Mouse (Mus musculus) lung, postnatal 0 days (tissue): ENCODE measurements around the gene Vav1. TPM values are rescaled to one million over a fixed set of nuclear protein-coding genes. Genes with fewer than 3 reads are reported as not detected.
A peak's percentile ranks its signal among the peaks of the same experiment; 100 is the strongest.
"Not testable (repeated sequence)": the region's sequence is repeated elsewhere in the genome, so short reads cannot be mapped to it uniquely, and the experiment has no call there.

Experiments
- ATAC-seq: fragments of 200-750 bp; cut with Nextera tagmentation; 2 replicates; pipeline ENCODE4 v1.8.0; 2017; ENCODE audit warnings: moderate library complexity
- DNase-seq: peaks from one replicate; pipeline ENCODE4 v3.0.0-alpha.2; 2016; ENCODE audit warnings: low spot score
- H3K27ac ChIP-seq: fragments of 300-500 bp; sonication (generic); 2 replicates; pipeline ENCODE4 v1.5.1; 2014; ENCODE audit warnings: antibody characterized with exemption, mild to moderate bottlenecking, low read length, mixed read lengths
- H3K27me3 ChIP-seq: fragments of 300-500 bp; sonication (generic); replicated peaks from 2 replicates; pipeline ENCODE4 v1.6.1; 2014; ENCODE audit warnings: low read length, mixed read lengths; ENCODE audit not compliant: insufficient read depth
- H3K36me3 ChIP-seq: fragments of 300-500 bp; sonication (generic); 2 replicates; pipeline ENCODE4 v1.6.1; 2014; ENCODE audit warnings: low read length, mixed read lengths; ENCODE audit not compliant: insufficient read depth
- H3K4me1 ChIP-seq: fragments of 300-500 bp; sonication (generic); 2 replicates; pipeline ENCODE4 v1.6.1; 2014; ENCODE audit warnings: antibody characterized with exemption, low read depth, low read length, mixed read lengths; ENCODE audit not compliant: insufficient read depth
- H3K4me2 ChIP-seq: fragments of 300-500 bp; sonication (generic); replicated peaks from 2 replicates; pipeline ENCODE4 v1.6.1; 2014; ENCODE audit warnings: low read depth, mild to moderate bottlenecking, low read length, moderate library complexity, mixed read lengths
- H3K4me3 ChIP-seq: fragments of 300-500 bp; sonication (generic); 2 replicates; pipeline ENCODE4 v1.5.1; 2014; ENCODE audit warnings: low read depth, low read length
- H3K9ac ChIP-seq: fragments of 300-500 bp; sonication (generic); replicated peaks from 2 replicates; pipeline ENCODE4 v1.6.1; 2014; ENCODE audit warnings: low read depth, mild to moderate bottlenecking
- H3K9me3 ChIP-seq: fragments of 300-500 bp; sonication (generic); 2 replicates; pipeline ENCODE4 v1.6.1; 2016; ENCODE audit warnings: low read length, mixed read lengths
- CTCF ChIP-seq: IDR thresholded peaks from 2 replicates; pipeline ENCODE4 v1.5.1; 2016; ENCODE audit warnings: antibody characterized with exemption, mild to moderate bottlenecking
- EP300 ChIP-seq: IDR thresholded peaks from 2 replicates; pipeline ENCODE4 v1.6.1; 2016; ENCODE audit warnings: antibody characterized with exemption, mild to moderate bottlenecking, control low read depth
- WGBS: fragments of 180-500 bp; shearing (Covaris S2); extraction: QIAGEN DNeasy Blood & Tissue Kit; methylation state at CpG from one replicate; pipeline ENCODE4 v1.1.7; 2014; 5-methylcytosine and 5-hydroxymethylcytosine counted together
- polyA plus RNA-seq: library from polyadenylated mRNA; unstranded; fragments of >200 nt; fragmentation: Nextera tagmentation; extraction: Ambion mirVana; gene quantifications from 2 replicates; pipeline ENCODE4 v1.2.1, GENCODE M21; 2015

Vav1 gene
- polyA plus RNA-seq, 1 experiment from 2014 or later, result 4.8 TPM

DNA sequence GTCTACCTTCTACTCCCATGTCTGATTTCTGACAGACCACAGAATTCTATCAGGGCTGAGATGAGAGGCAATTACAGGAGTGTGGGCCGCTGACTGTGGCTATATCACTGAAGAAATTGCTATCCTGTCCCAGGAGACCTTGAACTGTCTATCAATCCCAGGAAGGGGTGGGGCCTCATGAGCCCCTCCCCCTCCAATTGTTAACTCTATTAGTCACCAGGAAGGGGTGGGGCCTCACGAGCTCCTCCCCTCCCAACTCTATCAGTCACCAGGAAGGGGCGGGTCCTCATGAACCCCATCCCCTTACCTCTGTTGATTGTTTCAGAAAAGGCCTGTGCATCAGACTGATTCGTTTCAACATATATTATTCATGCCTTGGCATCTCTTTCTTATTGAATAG lies 53.3 kb downstream of the Vav1 start:
- no peaks in the 10 kb centered on the region for H3K4me1 ChIP-seq
- no peak overlapping the region for H3K27ac ChIP-seq
- ATAC-seq (no peak), DNase-seq (no peak)
- TF ChIP-seq EP300 (no peak), CTCF (no peak)
- H3K4me2 ChIP-seq, result no peak overlapping the region
- 82% methylated on average over 4 of the region's 4 CpGs for WGBS
- no peak overlapping the region for H3K4me3 ChIP-seq
- H3K9me3 ChIP-seq, result no peaks in the 10 kb centered on the region
- no peaks in the 10 kb centered on the region for H3K27me3 ChIP-seq
- no peak overlapping the region for H3K9ac ChIP-seq
- H3K36me3 ChIP-seq, result no peaks in the 10 kb centered on the region

DNA sequence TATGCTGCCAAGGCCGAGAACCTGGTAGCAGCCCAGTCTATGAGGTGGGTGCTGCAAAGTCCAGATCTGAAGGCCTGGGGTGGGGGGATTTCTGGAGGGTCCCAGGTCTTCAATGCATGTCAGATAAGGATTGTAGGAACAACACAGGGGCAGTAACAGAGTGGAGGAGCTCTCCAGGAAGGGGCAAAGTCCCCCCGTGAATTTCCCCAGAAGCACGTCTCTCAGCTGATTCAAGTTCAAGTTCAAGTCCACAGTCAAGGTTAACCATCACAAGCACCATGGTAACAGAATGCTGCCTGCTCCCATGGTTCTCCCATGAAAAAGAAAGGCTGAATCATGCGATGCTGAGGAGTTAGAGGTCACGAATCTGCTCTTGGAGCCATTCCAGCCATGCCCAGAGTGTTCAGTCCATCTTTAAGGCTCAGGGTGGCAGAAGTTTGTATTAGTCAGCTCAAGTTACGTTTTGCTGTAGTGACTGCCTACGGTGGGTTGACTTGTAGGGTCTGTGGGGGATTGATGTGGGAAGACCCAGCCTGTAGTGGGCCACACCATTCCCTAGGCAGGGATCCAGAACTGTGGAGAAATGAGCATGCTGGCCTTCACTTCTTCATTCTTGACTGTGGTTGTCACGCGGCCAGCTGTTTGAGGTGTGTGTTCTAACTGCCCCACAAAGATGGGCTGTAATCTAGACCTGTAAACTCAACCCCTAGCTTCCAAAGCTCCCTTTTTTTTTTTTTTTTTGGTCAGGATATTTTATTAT lies 55.3 kb downstream of the Vav1 start:
- ATAC-seq (no peak), DNase-seq (no peak)
- 64% methylated on average over 9 of the region's 9 CpGs for WGBS
- Histone ChIP-seq H3K36me3 (no peaks in the 10 kb centered on the region), H3K4me2 (no peak overlapping the region), H3K4me3 (no peak overlapping the region), H3K27me3 (no peaks in the 10 kb centered on the region), H3K4me1 (no peaks in the 10 kb centered on the region), H3K9me3 (no peaks in the 10 kb centered on the region), H3K27ac (no peak overlapping the region), H3K9ac (no peak overlapping the region)
- TF ChIP-seq EP300 (no peak), CTCF (no peak)

DNA sequence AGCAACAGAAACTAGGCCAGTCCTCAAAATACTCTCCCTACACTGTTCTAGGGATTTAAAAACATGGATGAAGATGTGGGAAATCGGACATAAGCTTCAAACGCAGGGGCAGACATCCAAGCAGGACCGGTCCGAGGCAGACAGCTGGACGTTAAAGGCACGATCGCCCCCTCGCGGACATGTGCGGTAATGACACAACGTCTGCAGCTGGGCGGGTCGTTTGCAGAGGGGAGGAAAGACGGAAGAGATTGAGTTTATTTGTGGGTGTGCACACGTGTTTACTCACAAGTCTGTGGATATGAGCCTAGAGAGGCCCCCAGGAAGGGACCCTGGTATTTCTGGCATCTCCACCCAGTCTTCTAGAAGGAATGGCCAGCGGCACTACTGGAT lies 55.9 kb downstream of the Vav1 start:
- H3K27ac ChIP-seq, result no peak overlapping the region
- peak; percentile 86 for DNase-seq
- H3K4me1 ChIP-seq, result no peaks in the 10 kb centered on the region
- TF ChIP-seq CTCF (peak; percentile 95), EP300 (no peak)
- 6% methylated on average over 16 of the region's 16 CpGs for WGBS
- H3K27me3 ChIP-seq, result no peaks in the 10 kb centered on the region
- no peak overlapping the region for H3K4me2 ChIP-seq
- H3K36me3 ChIP-seq, result no peaks in the 10 kb centered on the region
- no peak overlapping the region for H3K9ac ChIP-seq
- peak; percentile 53 for ATAC-seq
- no peak overlapping the region for H3K4me3 ChIP-seq
- H3K9me3 ChIP-seq, result no peaks in the 10 kb centered on the region

DNA sequence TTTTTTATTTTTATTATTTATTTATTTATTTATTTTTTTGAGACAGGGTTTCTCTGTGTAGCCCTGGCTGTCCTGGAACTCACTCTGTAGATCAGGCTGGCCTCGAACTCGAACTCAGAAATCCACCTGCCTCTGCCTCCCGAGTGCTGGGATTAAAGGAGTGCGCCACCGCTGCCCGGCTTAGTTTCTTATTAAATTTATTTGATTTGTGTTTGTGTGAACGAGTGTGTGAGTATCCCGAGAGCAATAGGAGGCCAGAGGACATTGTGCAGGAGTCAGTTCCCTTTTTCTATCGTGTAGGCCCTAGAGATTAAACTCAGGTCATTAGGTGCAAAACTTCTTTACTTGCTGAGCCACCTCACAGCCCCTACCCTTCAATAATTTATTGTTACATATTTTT lies 56.3 kb downstream of the Vav1 start:
- H3K36me3 ChIP-seq, H3K27ac ChIP-seq, DNase-seq, H3K4me1 ChIP-seq, H3K9me3 ChIP-seq, H3K4me2 ChIP-seq, H3K27me3 ChIP-seq, H3K4me3 ChIP-seq, H3K9ac ChIP-seq, ATAC-seq: not testable (repeated sequence)
- WGBS, result 62% methylated on average over 9 of the region's 9 CpGs

DNA sequence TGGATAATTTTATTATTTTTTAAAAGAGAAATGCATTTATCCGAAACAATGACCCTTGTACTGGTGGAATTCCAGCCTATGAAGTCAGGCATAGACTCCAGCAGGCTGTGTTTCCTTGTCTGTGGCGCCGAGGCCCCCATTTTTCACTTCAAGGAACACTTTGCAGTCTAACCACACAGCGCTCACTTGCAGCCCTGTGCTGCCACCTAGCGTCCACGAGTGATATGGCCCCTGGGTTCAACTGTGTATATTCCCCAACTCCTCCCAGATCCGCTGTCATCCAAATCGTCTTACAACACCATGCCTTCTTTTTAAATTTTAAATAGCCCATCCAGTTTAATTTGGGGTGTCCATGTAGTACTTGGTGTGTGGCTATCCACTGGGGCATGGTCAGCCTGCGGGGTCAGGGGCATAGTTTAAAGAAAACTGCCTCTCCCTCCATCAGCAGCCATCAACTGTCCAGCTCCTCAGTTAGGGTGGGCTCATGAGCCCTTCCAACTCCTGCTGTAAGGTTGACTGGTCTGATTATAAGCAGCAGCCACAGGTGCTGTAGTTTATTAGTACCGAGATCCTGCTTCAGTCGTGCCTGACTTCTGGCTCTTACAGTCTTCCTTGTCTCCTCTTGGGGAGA lies 56.9 kb downstream of the Vav1 start:
- 7% methylated on average over 11 of the region's 11 CpGs for WGBS
- DNase-seq, result peak; percentile 91

DNA sequence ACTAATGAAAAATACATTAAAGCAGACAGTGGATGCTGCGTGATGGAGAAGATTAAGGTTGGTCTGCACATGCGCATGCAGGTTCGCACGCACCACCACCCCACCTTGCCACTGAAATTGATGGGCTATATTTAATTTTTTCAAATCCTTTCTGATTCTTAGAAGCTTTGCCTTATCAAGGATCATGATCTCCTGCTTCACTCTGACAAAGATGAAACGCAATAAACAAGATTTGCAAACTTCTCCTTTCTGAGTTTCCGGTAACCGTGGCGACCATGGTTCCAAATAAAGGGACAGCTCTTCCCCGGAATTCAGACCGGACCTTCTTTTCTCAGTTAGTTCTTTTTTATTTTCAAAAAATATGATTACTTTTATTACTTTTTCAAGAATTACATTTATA lies 59.1 kb downstream of the Vav1 start:
- 75% methylated on average over 10 of the region's 10 CpGs for WGBS
- Histone ChIP-seq H3K9me3 (no peaks in the 10 kb centered on the region), H3K27me3 (no peaks in the 10 kb centered on the region), H3K4me3 (no peak overlapping the region), H3K4me2 (no peak overlapping the region), H3K9ac (no peak overlapping the region), H3K27ac (no peak overlapping the region), H3K36me3 (no peaks in the 10 kb centered on the region), H3K4me1 (no peaks in the 10 kb centered on the region)
- ATAC-seq (no peak), DNase-seq (no peak)
- no peak for TF ChIP-seq CTCF
- no peak for TF ChIP-seq EP300

More for the DNA sequence above, 56.9 kb downstream of the Vav1 start:
- no peak overlapping the region for H3K27ac ChIP-seq
- TF ChIP-seq EP300 (no peak), CTCF (peak; percentile 98)
- peak; percentile 87 for ATAC-seq
- no peak overlapping the region for H3K4me2 ChIP-seq
- H3K9ac ChIP-seq, result no peak overlapping the region
- no peaks in the 10 kb centered on the region for H3K9me3 ChIP-seq
- H3K4me1 ChIP-seq, result no peaks in the 10 kb centered on the region
- no peaks in the 10 kb centered on the region for H3K36me3 ChIP-seq
- no peak overlapping the region for H3K4me3 ChIP-seq
- H3K27me3 ChIP-seq, result no peaks in the 10 kb centered on the region
